Mouse (Mus musculus) forebrain, embryonic 10.5 days (tissue): Measurements from ENCODE around the gene G3bp1. TPM values are rescaled to one million over a fixed set of nuclear protein-coding genes. Genes with fewer than 3 reads are reported as not detected.

Source experiments
- DNase-seq: peaks from one replicate; pipeline ENCODE4 v3.0.0-alpha.2; 2017; ENCODE audit warnings: low spot score; ENCODE audit errors: extremely low spot score
- H3K27ac ChIP-seq: fragments of 300-500 bp; sonication (generic); 2 replicates; pipeline ENCODE4 v1.5.1; 2016; ENCODE audit warnings: mild to moderate bottlenecking
- H3K27me3 ChIP-seq: fragments of 300-500 bp; sonication (generic); 2 replicates; pipeline ENCODE4 v1.6.1; 2016; ENCODE audit warnings: mild to moderate bottlenecking; ENCODE audit not compliant: poor library complexity, severe bottlenecking
- H3K36me3 ChIP-seq: fragments of 300-500 bp; sonication (generic); replicated peaks from 2 replicates; pipeline ENCODE4 v1.6.1; 2016; ENCODE audit warnings: mild to moderate bottlenecking, moderate library complexity
- H3K4me1 ChIP-seq: fragments of 300-500 bp; sonication (generic); 2 replicates; pipeline ENCODE4 v1.6.1; 2016
- H3K4me3 ChIP-seq: fragments of 300-500 bp; sonication (generic); 2 replicates; pipeline ENCODE4 v1.5.1; 2016; ENCODE audit warnings: mild to moderate bottlenecking, moderate library complexity
- H3K9me3 ChIP-seq: fragments of 300-500 bp; sonication (generic); 2 replicates; pipeline ENCODE4 v1.6.1; 2016; ENCODE audit warnings: mild to moderate bottlenecking, moderate library complexity
- WGBS: fragments of 180-500 bp; shearing (Covaris S2); methylation state at CpG from one replicate; pipeline ENCODE4 v1.1.7; 2016; 5-methylcytosine and 5-hydroxymethylcytosine counted together
- polyA plus RNA-seq: library from polyadenylated mRNA; unstranded; fragments of >200 nt; fragmentation: Nextera tagmentation; extraction: Ambion mirVana; gene quantifications from 2 replicates; pipeline ENCODE4 v1.2.1, GENCODE M21; 2016

Gene G3bp1
- polyA plus RNA-seq, 1 experiment from 2014 or later: 292 TPM

GRCm38 (mm10) chr11:55449531-55449930 lies 20.0 kb upstream of the G3bp1 start:
- H3K27me3 ChIP-seq: no peaks in the 10 kb centered on the region
- peaks cover 37% of the 10 kb centered on the region for H3K36me3 ChIP-seq
- no peak overlapping the region for H3K4me3 ChIP-seq
- 83% methylated on average over 7 of the region's 7 CpGs for WGBS
- no peak overlapping the region for H3K27ac ChIP-seq
- H3K9me3 ChIP-seq: no peaks in the 10 kb centered on the region
- DNase-seq: no peak
- no peaks in the 10 kb centered on the region for H3K4me1 ChIP-seq

GRCm38 (mm10) chr11:55450311-55450710 lies 19.2 kb upstream of the G3bp1 start:
- H3K27me3 ChIP-seq: no peaks in the 10 kb centered on the region
- H3K9me3 ChIP-seq: no peaks in the 10 kb centered on the region
- H3K36me3 ChIP-seq: peaks cover 40% of the 10 kb centered on the region
- no peak for DNase-seq
- no peak overlapping the region for H3K27ac ChIP-seq
- WGBS: 78% methylated on average over 4 of the region's 4 CpGs
- no peak overlapping the region for H3K4me3 ChIP-seq
- no peaks in the 10 kb centered on the region for H3K4me1 ChIP-seq

DNA sequence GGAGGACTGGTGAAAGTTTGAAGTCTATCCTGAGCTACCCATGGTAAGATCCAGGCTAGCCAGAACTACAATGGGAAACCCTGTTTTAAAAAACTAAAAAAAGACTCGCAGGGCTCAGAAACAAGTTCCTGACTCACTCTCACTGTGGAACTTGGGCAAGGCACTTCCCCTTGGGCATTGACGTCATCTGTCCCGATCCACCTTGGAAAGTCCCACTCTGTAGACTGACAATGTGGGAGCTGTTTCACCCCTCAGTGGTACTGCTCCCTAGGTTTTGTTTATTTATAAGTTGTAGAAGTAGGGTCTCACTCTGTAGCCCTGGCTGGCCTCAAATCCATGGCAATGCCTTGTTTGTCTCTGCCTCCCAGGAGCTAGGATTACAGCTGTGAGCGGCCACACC lies 15.8 kb upstream of the G3bp1 start:
- no peak overlapping the region for H3K27ac ChIP-seq
- peaks cover 5% of the 10 kb centered on the region for H3K4me1 ChIP-seq
- no peaks in the 10 kb centered on the region for H3K27me3 ChIP-seq
- H3K9me3 ChIP-seq: no peaks in the 10 kb centered on the region
- peaks cover 37% of the 10 kb centered on the region for H3K36me3 ChIP-seq
- DNase-seq: no peak
- 92% methylated on average over 4 of the region's 4 CpGs for WGBS
- no peak overlapping the region for H3K4me3 ChIP-seq

DNA sequence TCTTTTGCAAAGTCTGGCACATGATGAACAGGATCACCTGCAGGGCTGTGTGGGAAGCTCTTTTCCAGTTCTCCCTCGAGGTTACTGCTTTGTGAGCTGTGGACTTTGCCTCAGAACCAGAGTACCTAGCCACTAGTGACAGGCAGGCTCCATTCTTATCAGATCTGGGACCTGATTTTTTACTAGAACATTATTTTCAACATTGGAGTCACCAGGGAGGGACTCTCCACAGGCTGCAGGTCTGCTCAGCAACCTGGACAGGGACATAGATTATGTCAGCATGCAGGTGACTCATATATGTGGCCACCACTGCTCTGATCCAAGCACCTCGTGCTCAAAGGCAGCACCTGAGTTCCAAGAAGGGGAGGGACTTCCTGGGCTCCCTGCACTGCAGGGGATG lies 14.3 kb upstream of the G3bp1 start:
- 88% methylated on average over 2 of the region's 2 CpGs for WGBS
- Histone ChIP-seq H3K27ac (no peak overlapping the region), H3K4me1 (peaks cover 16% of the 10 kb centered on the region), H3K36me3 (peaks cover 22% of the 10 kb centered on the region), H3K9me3 (no peaks in the 10 kb centered on the region), H3K4me3 (no peak overlapping the region), H3K27me3 (no peaks in the 10 kb centered on the region)
- DNase-seq: no peak

DNA sequence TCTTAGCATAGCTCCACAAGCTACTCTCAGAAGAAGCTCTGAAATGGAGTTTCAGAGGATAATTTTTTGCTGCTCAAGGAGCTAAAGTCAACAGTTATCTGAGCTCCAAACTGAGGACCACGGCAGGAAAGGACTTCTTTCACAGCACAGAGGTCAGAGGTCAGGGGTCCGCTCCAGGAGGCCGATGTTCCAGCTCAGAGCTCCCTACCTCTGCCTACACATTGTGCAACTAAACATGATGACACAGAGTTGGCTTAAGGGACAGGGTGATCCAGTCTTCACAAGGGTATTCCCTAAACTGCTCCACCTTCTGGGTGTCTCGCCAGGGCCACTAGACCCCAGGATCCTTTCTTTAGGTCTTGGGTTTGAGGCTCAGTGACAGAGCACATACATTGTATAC lies 11.0 kb upstream of the G3bp1 start:
- no peak for DNase-seq
- H3K4me1 ChIP-seq: peaks cover 32% of the 10 kb centered on the region
- 60% methylated on average over 4 of the region's 4 CpGs for WGBS

DNA sequence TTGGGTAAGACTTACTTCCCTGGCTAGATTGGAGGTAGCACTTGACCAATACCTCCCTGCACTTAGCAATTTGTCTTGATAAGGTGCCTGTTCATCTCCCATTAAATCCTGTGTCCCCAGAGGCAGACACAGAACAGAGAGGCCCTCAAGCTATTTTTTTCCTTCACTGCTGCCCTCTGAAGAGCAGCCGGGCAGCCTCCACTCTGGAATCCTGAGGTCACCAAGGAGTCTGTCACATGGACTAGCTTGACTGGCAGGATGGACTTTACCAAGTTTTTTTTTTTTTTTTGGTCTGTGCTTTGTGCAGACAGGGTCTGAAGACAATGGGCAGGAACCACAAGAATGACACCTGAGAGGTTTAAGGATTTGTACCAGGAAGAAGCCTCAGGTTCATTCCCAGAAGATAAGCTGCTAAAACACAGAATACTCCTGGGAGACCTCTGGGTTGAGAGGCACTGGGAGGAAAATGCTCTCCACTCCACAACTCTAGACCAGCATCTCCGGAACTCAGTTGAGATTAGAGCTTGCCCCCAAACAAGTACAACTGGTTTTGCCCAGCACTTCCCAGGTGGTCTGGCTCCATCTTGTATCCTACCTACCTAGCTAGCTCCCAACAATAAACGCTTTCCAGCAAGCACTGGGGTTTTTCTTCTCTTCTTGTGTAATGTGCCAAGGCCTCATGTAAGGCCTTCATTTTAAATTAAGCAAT lies 9.5 kb upstream of the G3bp1 start:
- 32% methylated on average over 3 of the region's 3 CpGs for WGBS
- peak overlapping the region; percentile 83 for H3K27ac ChIP-seq

More for the DNA sequence above, 11.0 kb upstream of the G3bp1 start:
- Histone ChIP-seq H3K27me3 (no peaks in the 10 kb centered on the region), H3K36me3 (peaks cover 11% of the 10 kb centered on the region), H3K27ac (no peak overlapping the region), H3K4me3 (no peak overlapping the region), H3K9me3 (no peaks in the 10 kb centered on the region)

GRCm38 (mm10) chr11:55460559-55461018 lies 8.9 kb upstream of the G3bp1 start:
- Histone ChIP-seq H3K27ac (peak overlapping the region; percentile 83), H3K36me3 (peaks cover 7% of the 10 kb centered on the region)

More for the DNA sequence above, 9.5 kb upstream of the G3bp1 start:
- H3K36me3 ChIP-seq: peaks cover 7% of the 10 kb centered on the region
- H3K27me3 ChIP-seq: no peaks in the 10 kb centered on the region
- DNase-seq: no peak
- H3K4me3 ChIP-seq: peak overlapping the region; percentile 85
- no peaks in the 10 kb centered on the region for H3K9me3 ChIP-seq
- H3K4me1 ChIP-seq: peaks cover 32% of the 10 kb centered on the region

GRCm38 (mm10) chr11:55461019-55461645 lies 8.4 kb upstream of the G3bp1 start, which contains the start of gene Atox1:
TSS of gene Atox1 (minus strand) at chr11:55461239.
- H3K4me3 ChIP-seq: peak within 1 kb of the TSS; percentile 85
- H3K27ac ChIP-seq: peak within 1 kb of the TSS; percentile 83
- H3K9me3 ChIP-seq: no peaks in the 10 kb centered on the region
- peaks cover 7% of the 10 kb centered on the region for H3K36me3 ChIP-seq
- under 1% methylated on average over 36 of the region's 36 CpGs for whole genome bisulfite sequencing
- peaks cover 32% of the 10 kb centered on the region for H3K4me1 ChIP-seq
- peak; percentile 91 for DNase-seq
- no peaks in the 10 kb centered on the region for H3K27me3 ChIP-seq

More at GRCm38 (mm10) chr11:55460559-55461018, 8.9 kb upstream of the G3bp1 start:
- H3K4me1 ChIP-seq: peaks cover 32% of the 10 kb centered on the region
- under 1% methylated on average over 17 of the region's 17 CpGs for WGBS
- no peaks in the 10 kb centered on the region for H3K9me3 ChIP-seq
- DNase-seq: no peak
- no peaks in the 10 kb centered on the region for H3K27me3 ChIP-seq
- peak overlapping the region; percentile 85 for H3K4me3 ChIP-seq

DNA sequence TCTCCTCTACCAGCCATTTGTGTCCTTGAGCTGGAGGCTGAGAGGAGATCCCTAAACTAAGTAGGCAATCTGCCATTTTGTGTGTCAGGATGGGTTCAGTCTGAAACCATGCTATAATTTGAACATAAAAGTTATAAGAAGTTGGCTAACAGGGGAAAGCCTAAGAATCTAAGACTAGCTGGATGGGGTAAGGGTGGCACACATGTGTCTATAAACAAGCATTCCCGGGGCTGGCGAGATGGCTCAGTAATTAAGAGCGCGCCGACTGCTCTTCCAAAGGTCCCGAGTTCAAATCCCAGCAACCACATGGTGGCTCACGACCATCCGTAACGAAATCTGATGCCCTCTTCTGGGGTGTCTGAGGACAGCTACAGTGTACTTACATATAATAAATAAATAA lies 7.3 kb upstream of the G3bp1 start:
- WGBS: 93% methylated on average over 9 of the region's 9 CpGs

GRCm38 (mm10) chr11:55464707-55465106 lies 4.8 kb upstream of the G3bp1 start:
- no peak for DNase-seq

More for the DNA sequence above, 7.3 kb upstream of the G3bp1 start:
- Histone ChIP-seq H3K27me3 (no peaks in the 10 kb centered on the region), H3K9me3 (no peaks in the 10 kb centered on the region), H3K4me3 (no peak overlapping the region), H3K27ac (no peak overlapping the region), H3K4me1 (peaks cover 32% of the 10 kb centered on the region), H3K36me3 (peaks cover 7% of the 10 kb centered on the region)
- no peak for DNase-seq

DNA sequence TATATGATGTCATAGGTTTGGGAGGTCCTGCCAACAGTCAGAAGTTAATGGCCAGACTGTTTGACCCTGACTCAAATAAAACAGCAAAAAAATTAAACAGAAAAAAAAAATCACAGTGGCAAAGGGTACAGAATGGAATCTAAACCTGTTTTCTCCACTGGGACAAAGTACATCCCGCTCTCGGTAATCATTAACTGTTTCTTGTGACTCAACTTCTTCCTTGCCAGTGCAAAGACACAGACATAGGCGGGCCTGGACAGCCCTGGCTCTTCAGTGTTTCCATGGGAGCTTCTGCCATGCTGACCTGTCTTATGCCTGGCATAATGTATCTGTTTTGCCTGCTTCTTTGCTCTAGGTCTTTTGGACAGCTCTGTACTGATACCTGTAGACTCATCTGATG lies 4.3 kb upstream of the G3bp1 start:
- H3K36me3 ChIP-seq: no peaks in the 10 kb centered on the region
- no peak overlapping the region for H3K27ac ChIP-seq
- WGBS: 94% methylated on average over 3 of the region's 3 CpGs
- H3K27me3 ChIP-seq: no peaks in the 10 kb centered on the region
- no peaks in the 10 kb centered on the region for H3K9me3 ChIP-seq
- DNase-seq: no peak
- H3K4me3 ChIP-seq: no peak overlapping the region
- H3K4me1 ChIP-seq: peaks cover 25% of the 10 kb centered on the region

More at GRCm38 (mm10) chr11:55464707-55465106, 4.8 kb upstream of the G3bp1 start:
- H3K27ac ChIP-seq: no peak overlapping the region
- no peaks in the 10 kb centered on the region for H3K9me3 ChIP-seq
- no peaks in the 10 kb centered on the region for H3K36me3 ChIP-seq
- no peak overlapping the region for H3K4me3 ChIP-seq
- WGBS: 90% methylated on average over 10 of the region's 10 CpGs
- H3K4me1 ChIP-seq: peaks cover 30% of the 10 kb centered on the region
- H3K27me3 ChIP-seq: no peaks in the 10 kb centered on the region

- peak overlapping the region; percentile 98 for H3K27ac ChIP-seq
- H3K36me3 ChIP-seq: peaks cover 23% of the 10 kb centered on the region
- 79% methylated on average over 10 of the region's 10 CpGs for WGBS
- DNase-seq: no peak
- no peaks in the 10 kb centered on the region for H3K27me3 ChIP-seq
- peaks cover 28% of the 10 kb centered on the region for H3K4me1 ChIP-seq
- peak overlapping the region; percentile 98 for H3K4me3 ChIP-seq
- H3K9me3 ChIP-seq: no peaks in the 10 kb centered on the region
Observed at GRCm38 (mm10) chr11:55468012-55468411, 1.5 kb upstream of the G3bp1 start.

DNA sequence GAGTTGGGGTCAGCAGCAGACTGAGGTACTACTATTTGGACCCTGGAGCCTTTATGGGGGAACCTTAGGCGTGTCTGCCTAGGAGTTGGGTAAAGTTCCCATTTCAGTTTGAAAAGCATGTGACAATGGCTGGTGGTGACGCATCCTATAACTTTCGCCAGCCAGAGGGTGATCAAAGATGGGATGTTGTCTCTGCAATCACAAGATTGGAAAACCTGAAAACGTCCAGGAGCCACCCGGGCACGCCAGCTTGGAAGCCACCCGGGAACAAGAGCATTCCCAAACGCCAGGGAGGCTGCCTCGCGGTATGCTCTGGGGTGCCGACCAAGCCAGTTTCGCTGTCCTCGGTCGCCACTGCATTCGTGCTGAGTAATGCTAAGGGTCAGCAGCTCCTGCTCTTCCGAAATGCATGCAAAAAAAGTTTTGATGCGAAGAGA lies 856 bp upstream of the G3bp1 start:
- no peak for DNase-seq
- 7% methylated on average over 17 of the region's 17 CpGs for WGBS
- H3K4me1 ChIP-seq: peaks cover 34% of the 10 kb centered on the region
- no peaks in the 10 kb centered on the region for H3K9me3 ChIP-seq
- no peaks in the 10 kb centered on the region for H3K27me3 ChIP-seq
- peak overlapping the region; percentile 98 for H3K27ac ChIP-seq
- H3K36me3 ChIP-seq: peaks cover 30% of the 10 kb centered on the region
- peak overlapping the region; percentile 98 for H3K4me3 ChIP-seq
